ENCODE assay signal across 21 mouse cellular contexts in the genomic region with DNA sequence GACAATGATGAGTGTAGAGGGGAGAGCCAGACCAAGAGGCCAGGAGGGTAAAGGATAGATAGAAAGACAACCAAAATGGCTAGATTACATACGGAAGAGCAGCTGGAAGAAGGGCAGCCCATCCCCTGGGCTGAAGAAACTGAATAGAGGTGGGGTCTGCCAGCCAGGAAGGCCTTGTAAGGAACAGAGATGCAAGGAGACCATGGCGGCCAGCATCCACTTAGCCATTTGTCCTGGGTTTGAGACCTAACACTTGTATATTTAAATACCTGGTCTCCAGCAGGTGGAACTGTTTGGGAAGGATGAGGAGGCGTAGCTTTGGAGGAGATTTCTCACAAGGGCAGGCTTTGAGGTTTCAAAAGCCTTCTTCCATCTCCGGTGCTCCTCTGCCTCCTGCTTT. TPM values are rescaled to one million over a fixed set of nuclear protein-coding genes. Genes with fewer than 3 reads are reported as not detected.
DNase-seq lines count a peak whose midpoint lies in the region.
"Had no signal": no experiment of that assay in that cellular context is flagged by ENCODE, and none has a peak within 500 bp of the region (broad histone marks: within the 10 kb centered on the region; RNA-seq: fewer than 3 reads in every experiment).

No protein-coding gene starts in this region.

- no peaks in the 10 kb centered on the region for H3K4me1 ChIP-seq in heart, embryonic 10.5 days
- H3K4me1 ChIP-seq: embryonic facial prominence, embryonic 13.5 days; embryonic facial prominence, embryonic 15.5 days; forebrain, embryonic 10.5 days; forebrain, embryonic 12.5 days had no signal

- intact Hi-C loops in heart, postnatal 10 days (cut with DNase I), result no loop called here

- no peaks in the 10 kb centered on the region for H3K36me3 ChIP-seq in heart, embryonic 10.5 days
- H3K36me3 ChIP-seq: embryonic facial prominence, embryonic 13.5 days; embryonic facial prominence, embryonic 15.5 days; forebrain, embryonic 10.5 days; forebrain, embryonic 12.5 days had no signal

- 85% methylated on average over 4 of the region's 4 CpGs for WGBS in heart, embryonic 10.5 days

- no peak overlapping the region for H3K4me3 ChIP-seq in heart, embryonic 10.5 days
- H3K4me3 ChIP-seq: embryonic facial prominence, embryonic 13.5 days; embryonic facial prominence, embryonic 15.5 days; erythroblast, embryonic 14.5 days; forebrain, embryonic 10.5 days; forebrain, embryonic 12.5 days had no signal

- H3K27me3 ChIP-seq in heart, embryonic 10.5 days (ENCODE audit: insufficient read depth, poor library complexity, severe bottlenecking), result no peaks in the 10 kb centered on the region
- H3K27me3 ChIP-seq: embryonic facial prominence, embryonic 13.5 days; embryonic facial prominence, embryonic 15.5 days; forebrain, embryonic 12.5 days had no signal

- H3K27ac ChIP-seq in heart, embryonic 10.5 days, result no peak overlapping the region
- H3K27ac ChIP-seq: embryonic facial prominence, embryonic 13.5 days; embryonic facial prominence, embryonic 15.5 days; forebrain, embryonic 10.5 days; forebrain, embryonic 12.5 days had no signal

- DNase-seq in heart, embryonic 10.5 days (ENCODE audit: low spot score), result peak; percentile 61
- DNase-seq in heart, postnatal 10 days, result no peak
- peak; percentile 1 for DNase-seq in thymus, postnatal 14 days
- DNase-seq in thymus, postnatal 25 days, result no peak
- DNase-seq: adrenal gland, adult 2 months; adrenal gland, postnatal 10 days; adrenal gland, postnatal 25 days; cerebellum, adult 11 months; cerebellum, adult 18-20 months; cerebellum, adult 8-10 months; cerebellum, adult 9-11 months; cerebellum, postnatal 14 days; cerebellum, postnatal 36 days; embryo, embryonic 11 days had no signal

- H3K9me3 ChIP-seq in heart, embryonic 10.5 days, result no peaks in the 10 kb centered on the region
- H3K9me3 ChIP-seq: embryonic facial prominence, embryonic 13.5 days; embryonic facial prominence, embryonic 15.5 days; forebrain, embryonic 10.5 days; forebrain, embryonic 12.5 days had no signal

RNA-seq across cellular contexts. Expression of a gene that starts 29.9 kb away (rescaled TPM):
- polyA plus RNA-seq in heart, embryonic 10.5 days (2016; fragmentation: Nextera tagmentation; extraction: Ambion mirVana), result 0.21 and 0.37 TPM in 2 replicates
- under 1 TPM in 1 of 2 experiments, not detected in 1; 0.27 TPM for total RNA-seq in heart, postnatal 10 days (2021)
- total RNA-seq: adrenal gland, adult 2 months; adrenal gland, postnatal 25 days; adrenal gland, postnatal 4 days; MEL had no signal
- polyA plus RNA-seq: adrenal gland, adult 2 months had no signal

Comparison
In these comparisons a context has a peak if more than half of its experiments do, and no peak if none do; other contexts are left out.
1. DNase-seq: peak in heart, embryonic 10.5 days (single experiment) and thymus, postnatal 14 days (single experiment); none in heart, postnatal 10 days (0 of 2) and thymus, postnatal 25 days (single experiment).